Mouse (Mus musculus): ENCODE results near the gene Prss8. TPM values are rescaled to one million over a fixed set of nuclear protein-coding genes. Genes with fewer than 3 reads are reported as not detected.
"Not testable (repeated sequence)": the region's sequence is repeated elsewhere in the genome, so short reads cannot be mapped to it uniquely, and the experiment has no call there.

The Prss8 gene
- total and polyA plus RNA-seq, 3 experiments, result 0.12 to 0.21 TPM; not detected in 1

DNA sequence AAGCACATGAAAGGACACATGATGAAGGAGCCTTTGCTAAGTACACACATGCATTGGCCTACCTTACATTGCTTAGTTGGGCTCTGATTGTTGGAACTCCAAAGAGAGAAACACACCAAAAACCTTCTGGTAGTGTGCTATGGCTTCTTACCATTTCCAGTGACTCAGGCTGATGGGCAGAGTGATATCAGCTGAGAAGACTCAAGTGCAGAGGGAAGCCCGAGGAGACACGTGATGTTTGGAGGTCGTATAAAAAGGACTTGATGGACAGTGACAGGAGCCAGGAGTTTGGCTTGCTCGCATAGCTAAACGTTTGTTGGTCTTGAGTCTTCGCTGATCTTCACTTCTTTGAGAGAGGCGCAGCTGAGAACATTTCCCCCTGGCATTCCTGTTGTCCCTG lies 32.4 kb downstream of the Prss8 start (continued):
- TF ChIP-seq MYC (IDR thresholded peaks at IDR 0.05; ENCODE audit: low read depth, low read length) (no peak), TBP (IDR thresholded peaks at IDR 0.05; ENCODE audit: low read depth, low read length) (0 out of 2 replicates have a peak, but pooled peaks have one; percentile 27), POLR2A (IDR thresholded peaks at IDR 0.05; ENCODE audit: control insufficient read depth in 1 of 2, insufficient read depth in 1 of 2, low read depth in 1 of 2, low read length in 2 of 2, poor library complexity in 1 of 2) (no peak), RCOR1 (IDR thresholded peaks at IDR 0.05; ENCODE audit: low read depth, low read length) (no peak), JUND (IDR thresholded peaks at IDR 0.05; ENCODE audit: low read depth, low read length) (no peak), MXI1 (IDR thresholded peaks at IDR 0.05; ENCODE audit: low read depth, low read length) (peak; percentile 62), ZKSCAN1 (IDR thresholded peaks at IDR 0.05; ENCODE audit: low read depth, low read length) (no peak), MYB (IDR thresholded peaks at IDR 0.05; ENCODE audit: low read depth, low read length) (no peak)

DNA sequence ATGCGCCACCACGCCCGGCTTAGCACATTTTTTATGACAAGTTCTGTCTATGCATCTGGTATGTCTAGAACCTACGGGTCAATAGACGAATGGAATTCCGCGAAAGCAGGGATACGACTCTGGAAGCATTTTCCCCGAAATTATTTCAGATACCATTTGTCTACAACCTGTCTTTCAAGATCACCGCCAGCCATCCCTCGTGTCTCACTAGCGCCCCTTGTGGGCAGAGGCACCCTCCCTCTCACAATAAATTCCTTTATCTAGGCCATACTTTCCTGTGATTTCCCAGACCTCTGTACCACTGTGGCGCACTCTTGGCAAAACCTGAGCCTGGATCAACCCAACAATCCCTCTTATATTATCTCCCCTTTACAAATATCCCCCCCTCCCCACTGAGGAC lies 33.5 kb downstream of the Prss8 start:
- TF ChIP-seq EP300 (IDR thresholded peaks at IDR 0.05; ENCODE audit: low read depth in 1 of 2, low read length in 2 of 2) (no peak), MAZ (IDR thresholded peaks at IDR 0.05; ENCODE audit: low read depth, low read length) (0 out of 2 replicates have a peak, but pooled peaks have one; percentile 31), TAL1 (IDR thresholded peaks at IDR 0.05; ENCODE audit: low read length) (no peak), ETS1 (IDR thresholded peaks at IDR 0.05; ENCODE audit: low read depth, low read length) (no peak), TCF12 (IDR thresholded peaks at IDR 0.05; ENCODE audit: low read depth, low read length) (no peak), HCFC1 (IDR thresholded peaks at IDR 0.05; ENCODE audit: low read depth, low read length) (peak; percentile 46; the same call in 1 of the 2 replicates), MYC (IDR thresholded peaks at IDR 0.05; ENCODE audit: low read depth, low read length) (0 out of 2 replicates have a peak, but pooled peaks have one; percentile 45), ZC3H11A (IDR thresholded peaks at IDR 0.05; ENCODE audit: low read depth, low read length) (no peak), USF1 (IDR thresholded peaks at IDR 0.05; ENCODE audit: low read depth, low read length) (no peak), CTCF (IDR thresholded peaks at IDR 0.05 in 2 of 3, conservative IDR thresholded peaks at IDR 0.05 in 1 of 3; ENCODE audit: control insufficient read depth in 1 of 3, insufficient read depth in 1 of 3, low read depth in 2 of 3, low read length in 3 of 3, poor library complexity in 1 of 3, severe bottlenecking in 1 of 3) (peak; percentile 73 to 86 (median 78)), NELFE (IDR thresholded peaks at IDR 0.05; ENCODE audit: low read depth, low read length) (no peak), E2F4 (IDR thresholded peaks at IDR 0.05; ENCODE audit: borderline replicate concordance, low read depth, low read length) (no peak), SMC3 (IDR thresholded peaks at IDR 0.05; ENCODE audit: low read depth, low read length) (peak; percentile 31; the same call in 1 of the 2 replicates), RAD21 (IDR thresholded peaks at IDR 0.05; ENCODE audit: low read depth, low read length) (peak; percentile 21)
- H3K27ac ChIP-seq (ENCODE audit: control insufficient read depth, low read depth, low read length), result no peak overlapping the region

DNA sequence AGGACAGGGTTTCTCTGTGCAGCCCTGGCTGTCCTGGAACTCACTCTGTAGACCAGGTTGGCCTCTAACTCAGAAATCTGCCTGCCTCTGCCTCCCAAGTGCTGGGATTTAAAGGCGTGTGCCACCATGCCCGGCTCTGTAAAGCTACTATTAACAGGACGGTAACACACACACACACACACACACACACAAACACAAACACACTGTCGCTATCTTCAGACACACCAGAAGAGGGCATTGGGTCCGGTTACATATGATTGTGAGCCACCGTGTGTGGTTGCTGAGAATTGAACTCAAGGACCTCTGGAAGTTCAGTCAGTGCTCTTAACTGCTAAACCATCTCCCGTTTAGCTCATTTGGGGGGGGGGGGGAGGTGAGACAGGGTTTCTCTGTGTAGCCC lies 34.0 kb downstream of the Prss8 start:
- not testable (repeated sequence) for H3K27me3 ChIP-seq (ENCODE audit: control insufficient read depth in 1 of 2, insufficient read depth in 2 of 2, low read length in 2 of 2); H3K9ac ChIP-seq (ENCODE audit: control insufficient read depth, low read depth, low read length, poor library complexity, severe bottlenecking); H3K79me2 ChIP-seq (ENCODE audit: control insufficient read depth, insufficient read depth, low read length, poor library complexity); H3K27ac ChIP-seq (ENCODE audit: control insufficient read depth, low read depth, low read length); DNase-seq (ENCODE audit: low read depth, low spot score); H3K9me3 ChIP-seq (replicated peaks; ENCODE audit: insufficient read depth, low read length)
- Histone ChIP-seq H3K4me1 (ENCODE audit: control insufficient read depth in 1 of 2, insufficient read depth in 2 of 2, low read length in 2 of 2) (peaks cover 23 to 42% of the 10 kb centered on the region in 2 experiments), H3K36me3 (ENCODE audit: control insufficient read depth in 1 of 2, insufficient read depth in 2 of 2, low read length in 2 of 2) (peaks cover 0 to 24% of the 10 kb centered on the region in 2 experiments; a peak in 2 of 4 replicates), H3K4me3 (ENCODE audit: control insufficient read depth in 1 of 2, insufficient read depth in 1 of 2, low read depth in 2 of 2, low read length in 2 of 2) (peak overlapping the region; percentile 17 to 75; a peak in 3 of 4 replicates)

More for the DNA sequence above, 33.5 kb downstream of the Prss8 start:
- Histone ChIP-seq H3K79me2 (ENCODE audit: control insufficient read depth, insufficient read depth, low read length, poor library complexity) (no peaks in the 10 kb centered on the region), H3K36me3 (ENCODE audit: control insufficient read depth in 1 of 2, insufficient read depth in 2 of 2, low read length in 2 of 2) (peaks cover 0 to 24% of the 10 kb centered on the region in 2 experiments; a peak in 2 of 4 replicates), H3K9me3 (replicated peaks; ENCODE audit: insufficient read depth, low read length) (no peaks in the 10 kb centered on the region), H3K9ac (ENCODE audit: control insufficient read depth, low read depth, low read length, poor library complexity, severe bottlenecking) (no peak overlapping the region), H3K4me3 (ENCODE audit: control insufficient read depth in 1 of 2, insufficient read depth in 1 of 2, low read depth in 2 of 2, low read length in 2 of 2) (no peak overlapping the region), H3K4me1 (ENCODE audit: control insufficient read depth in 1 of 2, insufficient read depth in 2 of 2, low read length in 2 of 2) (peaks cover 23 to 42% of the 10 kb centered on the region in 2 experiments), H3K27me3 (ENCODE audit: control insufficient read depth in 1 of 2, insufficient read depth in 2 of 2, low read length in 2 of 2) (no peaks in the 10 kb centered on the region)
- DNase-seq (ENCODE audit: low read depth, low spot score), result peak; percentile 76
